Mouse (Mus musculus) adrenal gland, postnatal 4 days (tissue): ENCODE measurements at regions not wholly inside any gene's neighbourhood (a gene's known extent, or its start where the extent isn't known, plus 50 kb on each side); places are given as distances from the start of the nearest gene placed in this dataset.

Experiments
- DNase-seq, 2 experiments: peaks; one replicate each; pipeline ENCODE4 v3.0.0; 2021 to 2022; ENCODE audit warnings: low spot score in 2 of 2, mixed read lengths in 2 of 2

DNA sequence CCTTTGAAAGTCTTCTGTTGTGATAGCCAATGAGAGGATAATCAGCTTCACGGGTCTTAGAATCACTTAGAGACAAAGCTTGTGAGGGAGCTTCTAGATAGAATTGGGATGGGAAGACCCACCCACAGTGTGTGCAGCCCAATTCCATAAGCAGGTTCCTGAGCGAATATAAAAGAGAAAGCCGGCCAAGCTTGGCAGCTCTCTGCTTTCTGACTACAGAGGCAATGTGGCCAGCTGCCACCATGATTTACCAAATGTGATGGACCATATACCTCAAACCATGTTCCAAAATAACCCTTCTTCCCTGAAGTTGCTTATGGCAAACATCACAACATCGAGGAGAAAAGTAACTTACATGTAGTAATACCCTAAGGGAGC lies 143.1 kb upstream of the Snx19 start:
- no peak for DNase-seq

DNA sequence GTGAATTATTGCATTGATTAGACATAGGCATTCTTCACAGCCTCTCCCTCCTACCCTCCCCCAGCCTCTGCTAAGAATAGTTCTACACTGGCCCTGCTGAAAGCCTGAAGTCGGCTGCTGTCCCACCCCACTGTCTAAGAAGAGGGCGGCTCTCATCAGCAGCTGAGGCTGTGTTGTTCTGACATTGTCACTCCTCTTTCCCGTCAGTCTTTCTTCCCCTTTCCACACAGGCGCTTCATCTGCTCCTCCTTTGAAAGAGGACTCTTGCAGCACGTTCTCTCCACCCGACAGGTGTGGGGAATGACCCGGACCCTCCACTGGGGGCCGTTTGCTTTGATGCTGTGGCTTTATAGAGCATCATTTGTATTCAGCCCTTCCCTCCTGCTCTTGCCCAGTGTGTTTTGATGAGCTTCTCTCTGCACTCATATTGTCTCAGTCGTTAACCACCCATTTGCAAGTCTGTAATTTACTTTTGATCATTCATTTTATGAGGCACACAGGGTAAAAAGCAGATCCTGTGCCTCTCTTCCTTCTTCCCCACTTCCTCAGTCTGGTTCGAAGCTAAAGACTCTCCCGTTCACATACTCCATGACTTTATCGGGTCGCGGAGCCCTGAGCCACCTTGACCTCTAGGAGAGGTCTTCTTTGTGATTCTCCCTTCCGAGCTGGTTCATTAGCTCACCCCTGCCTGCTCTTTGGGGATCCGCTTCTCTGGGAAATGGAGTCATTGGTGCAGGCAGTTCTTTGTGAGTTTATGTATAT lies 142.2 kb upstream of the Snx19 start:
- no peak for DNase-seq

DNA sequence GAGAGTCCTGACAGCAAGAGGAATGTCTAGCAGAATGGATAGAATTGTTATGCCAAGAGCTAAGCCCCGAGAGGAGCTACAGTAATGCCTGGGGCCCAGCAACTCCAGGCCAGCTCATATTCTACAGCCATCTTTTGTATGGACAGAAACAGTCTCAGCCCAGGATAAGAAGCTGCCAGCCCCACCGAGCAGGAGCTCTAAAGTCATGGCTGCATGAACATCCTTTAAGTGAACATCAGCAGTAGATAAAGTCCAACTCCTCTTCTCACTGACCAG lies 141.6 kb upstream of the Snx19 start:
- DNase-seq: no peak

DNA sequence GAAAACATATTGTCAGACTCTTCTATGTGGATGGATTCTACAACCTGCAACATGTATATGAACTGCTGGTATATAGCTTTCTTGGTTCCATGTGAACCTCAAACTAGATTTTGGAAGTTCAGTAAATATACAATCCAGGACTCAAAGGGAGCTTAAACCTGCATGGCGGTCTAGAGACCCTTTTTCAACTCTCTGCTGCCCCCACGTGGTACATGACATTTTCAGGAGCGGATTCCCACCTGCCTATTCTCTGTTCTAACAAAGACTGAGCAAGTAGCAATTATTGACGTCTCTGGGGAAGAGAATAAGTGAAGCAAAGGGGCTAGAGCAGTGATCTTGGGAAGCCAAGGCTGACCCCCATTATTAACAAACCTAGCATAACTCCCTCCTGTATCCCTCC lies 127.1 kb upstream of the Snx19 start:
- DNase-seq: no peak

DNA sequence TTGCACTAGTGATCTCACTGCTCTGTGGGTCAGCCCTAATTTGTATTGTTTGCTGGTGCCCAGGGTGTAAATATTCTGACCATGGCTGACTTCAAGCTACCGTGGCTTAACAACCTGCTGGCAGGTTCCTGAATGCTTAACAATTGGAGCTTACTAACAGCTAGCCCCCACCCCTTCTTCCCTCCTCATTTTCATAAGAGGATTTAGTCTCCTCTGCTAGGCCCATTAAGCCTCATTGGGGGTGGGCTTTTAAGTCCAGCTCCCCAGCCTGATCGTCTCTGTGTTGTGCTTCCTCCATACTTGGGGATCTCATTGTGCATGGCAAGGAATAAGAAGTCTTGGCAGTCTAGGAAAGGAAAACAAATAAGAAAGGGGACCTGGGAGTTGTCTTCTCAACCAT lies 118.6 kb upstream of the Snx19 start:
- DNase-seq: no peak

DNA sequence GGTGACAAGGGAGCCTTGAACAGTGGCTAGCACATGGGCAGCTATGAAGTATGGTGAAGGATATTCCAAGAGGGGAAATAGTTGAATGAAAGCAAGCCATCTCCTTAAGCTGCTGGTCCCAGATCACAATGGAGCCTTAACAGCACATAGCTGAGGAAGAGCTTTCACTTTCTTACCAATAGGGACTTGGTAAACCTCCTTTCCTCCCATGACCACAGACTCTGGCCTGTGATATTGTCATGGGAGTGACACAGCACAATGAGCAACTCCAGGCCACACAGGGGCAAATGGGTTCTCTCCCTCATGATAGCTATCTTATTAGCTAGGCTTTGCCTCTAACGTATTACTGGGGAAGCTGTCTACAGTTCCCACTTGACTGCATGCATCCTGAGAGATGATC lies 113.5 kb upstream of the Snx19 start:
- no peak for DNase-seq

DNA sequence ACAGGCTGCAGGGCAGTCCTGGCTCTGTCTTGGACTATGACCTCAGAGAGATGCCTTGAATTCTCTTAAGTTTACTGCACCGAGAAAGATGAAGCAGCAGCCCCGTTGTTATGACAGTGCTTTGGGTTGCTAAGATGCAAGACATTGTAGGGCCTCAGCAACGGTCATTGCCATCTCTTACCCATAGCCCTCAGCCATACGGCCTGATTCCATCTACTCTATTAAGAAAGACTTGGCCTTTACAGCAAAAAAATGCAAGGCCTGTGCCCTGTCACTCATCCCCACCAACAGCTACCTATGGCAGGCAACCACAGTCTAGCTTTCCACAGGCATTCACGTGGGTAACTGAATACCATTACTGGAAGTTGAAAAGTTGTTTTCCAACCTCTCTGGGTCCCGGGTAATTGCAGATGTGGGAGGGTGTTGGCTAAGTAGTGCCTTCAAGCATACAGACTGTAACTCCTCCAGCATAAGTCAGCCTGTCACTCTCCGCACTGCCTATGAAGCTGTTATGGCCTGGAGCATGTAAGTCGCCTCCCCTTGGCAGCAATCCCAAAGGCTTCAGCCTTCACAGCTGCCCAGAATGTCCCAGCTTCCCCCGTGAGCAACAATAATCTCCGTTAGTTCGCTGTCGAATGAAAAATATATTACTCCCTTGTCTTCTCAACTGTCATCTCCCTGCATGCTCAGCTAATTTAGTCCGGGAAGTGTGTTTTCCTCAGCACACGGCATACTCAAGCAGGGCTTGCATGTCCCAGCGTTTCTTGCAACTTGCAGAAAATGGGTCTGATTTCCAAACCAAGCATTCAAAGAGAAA lies 112.3 kb upstream of the Snx19 start:
- peak in 1 of 2 experiments; percentile 34 for DNase-seq

DNA sequence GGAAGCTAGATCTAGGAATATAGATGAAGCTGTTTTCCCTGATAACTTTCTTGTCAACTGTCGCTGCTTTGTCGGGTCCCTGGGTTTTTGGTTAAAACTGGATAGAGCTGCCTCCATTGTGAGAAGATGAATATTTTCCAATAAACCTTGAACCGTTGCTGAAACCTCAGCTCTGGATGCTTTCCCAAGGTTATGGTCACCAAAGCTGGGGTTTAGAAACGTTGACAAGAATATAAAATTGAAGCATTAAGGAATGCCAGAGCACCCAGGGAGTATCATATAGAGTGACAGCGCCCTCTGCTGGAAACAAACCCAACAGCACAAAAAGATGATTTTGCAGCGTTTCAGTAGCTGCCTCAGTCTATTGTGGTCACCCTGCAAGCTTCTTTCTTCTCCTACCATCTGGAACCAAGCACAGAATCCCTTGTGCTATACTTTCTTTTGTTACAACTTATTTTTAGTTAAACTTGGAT lies 111.7 kb upstream of the Snx19 start:
- DNase-seq: peak; percentile 19 to 23

DNA sequence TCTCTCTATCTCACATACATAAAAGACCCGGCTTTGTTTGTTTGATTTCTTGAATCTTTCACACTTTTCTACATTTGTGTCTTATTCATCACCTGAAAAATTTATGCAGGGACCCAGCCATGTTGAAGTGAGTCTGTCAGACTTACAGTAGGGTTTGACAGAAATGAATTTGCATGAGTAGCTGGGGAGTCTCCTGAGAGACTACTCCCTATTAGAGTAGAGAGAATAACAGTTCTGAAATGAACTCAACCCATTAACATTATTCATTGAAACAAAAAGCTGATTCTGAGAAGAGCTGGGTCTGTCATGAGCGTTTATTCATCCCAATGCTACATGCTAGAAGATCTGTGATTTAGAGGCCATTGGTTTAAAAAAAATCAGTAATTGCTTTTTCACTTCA lies 82.0 kb upstream of the Snx19 start:
- no peak for DNase-seq

DNA sequence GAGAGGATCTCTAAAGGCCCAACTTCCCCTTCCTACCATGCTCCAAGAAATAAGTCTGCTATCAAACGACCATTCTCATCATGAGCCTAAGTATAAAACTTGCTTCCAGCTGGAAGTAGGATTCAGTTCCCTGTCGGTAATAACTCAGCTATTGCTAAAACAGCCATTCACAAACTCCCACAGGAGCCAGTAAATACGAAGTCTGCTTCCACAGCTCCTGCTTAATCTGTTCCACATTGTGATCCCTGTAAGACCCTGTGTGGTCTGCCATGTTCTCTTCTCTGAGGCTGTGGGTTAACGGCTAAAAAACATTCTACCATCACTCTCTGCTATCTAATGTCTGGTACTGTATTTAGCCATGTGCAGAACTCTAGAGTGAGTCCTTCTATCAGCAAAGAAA lies 72.9 kb upstream of the Snx19 start:
- no peak for DNase-seq

DNA sequence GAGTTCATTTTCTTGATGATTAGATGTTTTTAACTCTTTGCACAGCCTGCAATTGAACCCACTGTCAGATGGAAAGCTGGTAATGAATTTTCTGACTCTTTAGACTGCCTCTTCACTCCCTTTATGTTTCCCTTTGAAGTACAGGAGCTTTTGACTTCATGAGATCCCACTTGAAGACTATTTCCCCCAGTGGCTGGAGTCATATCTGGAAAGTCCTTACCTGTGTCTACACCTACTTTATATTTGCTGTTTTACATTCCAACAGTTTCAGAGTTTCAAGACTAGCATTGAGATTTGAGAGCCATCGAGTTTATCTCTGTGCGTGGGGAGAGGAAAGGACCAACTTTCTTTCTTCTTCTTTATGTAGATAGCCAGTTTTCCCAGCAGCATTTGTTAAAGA lies 71.3 kb upstream of the Snx19 start:
- no peak for DNase-seq

DNA sequence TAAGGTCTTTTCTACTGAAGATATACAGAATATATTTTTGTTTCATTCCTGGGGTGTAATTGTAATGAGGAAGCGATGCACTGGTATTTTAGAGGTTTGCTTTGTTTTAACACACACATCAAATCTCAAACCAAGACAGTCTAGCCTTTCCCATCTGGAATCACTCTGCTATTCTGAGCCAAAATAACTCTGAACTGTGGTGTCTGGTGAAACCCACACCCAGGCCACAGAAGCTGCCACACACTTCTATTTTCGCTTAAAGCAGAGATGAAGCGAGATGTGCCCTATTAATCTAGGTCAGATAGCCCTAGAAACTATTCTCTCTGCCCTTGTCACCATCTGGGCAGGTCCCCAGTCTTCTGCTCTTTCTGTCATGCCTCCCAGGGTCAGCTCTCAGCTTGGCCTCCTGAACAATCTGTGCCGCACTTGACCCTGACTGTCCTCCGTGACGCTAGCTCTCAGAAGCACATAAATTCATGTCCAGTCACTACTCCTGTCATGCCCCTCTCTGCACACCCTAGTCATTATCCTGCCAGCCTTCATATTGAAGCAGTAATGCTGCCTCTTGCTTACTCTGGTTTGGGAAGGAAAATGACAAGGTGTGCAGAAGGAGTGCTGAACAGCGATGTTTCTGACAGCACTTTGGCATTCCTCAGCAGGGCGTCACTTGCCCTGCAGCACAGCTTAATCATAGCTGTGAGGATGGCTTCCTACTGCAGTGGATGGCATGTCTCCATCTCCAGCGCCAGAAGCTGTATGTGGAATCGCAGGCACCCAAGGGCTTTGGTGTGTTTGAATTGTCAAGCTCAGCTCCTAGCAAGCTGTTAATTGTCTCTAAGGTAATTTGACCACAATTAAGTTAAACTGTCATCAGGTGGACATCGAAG lies 57.1 kb upstream of the Snx19 start:
- DNase-seq: peak in 1 of 2 experiments; percentile 6

DNA sequence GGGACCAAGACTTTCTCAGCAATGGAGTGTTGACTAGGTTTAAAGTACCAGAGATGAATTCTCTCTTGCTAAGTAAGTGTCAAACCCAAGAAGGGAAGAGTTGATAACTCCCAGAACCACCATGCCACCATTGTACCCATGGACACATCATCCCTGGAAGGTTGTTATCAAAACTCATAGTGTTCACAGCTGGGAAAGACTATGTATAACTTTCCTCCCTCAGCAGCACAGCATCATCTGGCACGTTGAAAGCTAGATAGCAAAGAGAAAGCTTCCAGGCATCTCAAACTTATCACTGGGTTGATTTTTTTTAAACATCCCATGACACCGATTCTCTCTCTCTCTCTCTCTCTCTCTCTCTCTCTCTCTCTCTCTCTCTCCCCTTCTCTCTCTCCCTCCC lies 56.1 kb upstream of the Snx19 start:
- DNase-seq: no peak

DNA sequence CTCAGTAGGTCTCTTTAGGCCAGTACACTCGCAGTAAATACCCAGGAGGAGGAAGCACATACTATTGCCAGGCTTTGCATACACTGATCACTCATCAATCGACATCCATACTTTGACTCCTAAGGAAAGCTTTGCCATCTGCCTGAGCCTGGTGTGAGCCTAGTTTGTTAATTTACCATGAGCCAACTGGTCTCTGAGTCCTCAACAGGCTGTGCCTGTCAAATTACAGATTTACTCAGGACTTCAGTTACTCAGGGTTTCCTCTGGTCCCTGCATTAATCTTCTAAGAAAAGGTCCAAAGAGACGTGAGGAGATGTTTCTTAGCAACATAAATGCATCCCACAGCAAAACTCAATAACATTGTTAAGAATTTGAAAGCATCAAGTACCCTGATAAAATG lies 50.0 kb upstream of the Snx19 start:
- DNase-seq: no peak
